Mouse (Mus musculus) E14TG2a.4 (cell line): ENCODE data around the gene Rnasel.

Experiments used
- CTCF ChIP-seq: conservative IDR thresholded peaks from 2 replicates; pipeline ENCODE4 v1.5.1; 2014; ENCODE audit warnings: low read length
- POU5F1 ChIP-seq: IDR thresholded peaks from 2 replicates; pipeline ENCODE4 v1.6.1; 2014; ENCODE audit warnings: low read length, borderline replicate concordance

- TF ChIP-seq CTCF (no peak), POU5F1 (no peak)
Observed at GRCm38 (mm10) chr1:153736096-153736495, 13.1 kb upstream of the Rnasel start.
